Mouse (Mus musculus) ovary, postnatal 10 days (tissue): ENCODE data around the gene Eif3l.

Experiments used
- DNase-seq: peaks from one replicate; pipeline ENCODE4 v3.0.0; 2022; ENCODE audit warnings: low spot score

Eif3l gene

DNA sequence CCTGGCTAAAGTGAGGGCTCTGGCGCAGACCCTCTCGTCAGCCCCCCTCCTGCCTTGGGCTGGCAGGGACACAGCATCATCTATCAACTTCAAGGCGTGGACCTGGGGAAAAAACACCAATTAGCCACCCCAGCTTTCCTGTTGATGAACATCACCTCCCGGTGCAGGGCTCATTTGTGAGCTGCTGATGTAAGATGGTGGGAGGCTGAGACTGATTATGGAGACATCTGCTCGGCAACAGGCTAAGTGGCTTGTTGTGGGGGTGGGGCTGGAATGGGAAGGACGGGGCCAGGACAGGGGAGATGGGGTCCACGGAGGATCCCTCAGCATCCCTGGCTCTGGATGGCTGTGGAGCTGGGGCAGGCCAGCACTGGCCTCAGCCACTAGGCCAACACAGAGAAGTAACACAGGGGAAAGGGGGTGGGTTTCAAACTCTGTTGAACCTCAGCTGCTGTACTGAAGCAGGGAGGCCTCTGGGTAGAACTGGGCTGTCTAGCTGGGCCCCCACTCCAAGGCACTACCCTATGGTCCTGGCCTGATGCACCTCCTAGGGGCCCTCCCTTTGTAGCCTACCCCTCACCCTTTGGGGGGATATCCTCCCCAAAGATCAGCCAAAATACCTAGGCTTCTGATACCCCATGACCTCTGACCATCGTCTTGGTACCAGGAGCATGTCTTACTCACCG is 24.7 kb upstream of the Eif3l start:
- no peak for DNase-seq

DNA sequence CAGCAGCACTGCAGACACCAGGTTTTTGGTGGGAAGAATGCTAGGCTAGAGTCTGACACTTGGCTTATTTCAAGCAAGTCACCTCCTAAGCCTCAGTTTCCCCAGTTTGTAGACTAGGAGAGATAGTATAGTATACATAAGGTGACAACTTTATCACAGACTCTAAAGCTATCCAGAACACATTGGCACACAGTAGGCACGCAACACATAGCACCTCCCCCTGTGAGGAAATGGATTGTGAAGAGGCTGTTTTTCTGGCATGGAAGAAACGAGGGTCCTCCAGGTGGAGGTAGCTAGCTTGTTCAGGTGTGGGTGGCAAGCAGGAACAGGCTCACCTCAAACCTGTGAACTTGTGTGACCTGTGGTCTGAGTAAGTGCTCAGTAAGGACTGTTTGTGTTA is 24.0 kb upstream of the Eif3l start:
- DNase-seq: no peak

DNA sequence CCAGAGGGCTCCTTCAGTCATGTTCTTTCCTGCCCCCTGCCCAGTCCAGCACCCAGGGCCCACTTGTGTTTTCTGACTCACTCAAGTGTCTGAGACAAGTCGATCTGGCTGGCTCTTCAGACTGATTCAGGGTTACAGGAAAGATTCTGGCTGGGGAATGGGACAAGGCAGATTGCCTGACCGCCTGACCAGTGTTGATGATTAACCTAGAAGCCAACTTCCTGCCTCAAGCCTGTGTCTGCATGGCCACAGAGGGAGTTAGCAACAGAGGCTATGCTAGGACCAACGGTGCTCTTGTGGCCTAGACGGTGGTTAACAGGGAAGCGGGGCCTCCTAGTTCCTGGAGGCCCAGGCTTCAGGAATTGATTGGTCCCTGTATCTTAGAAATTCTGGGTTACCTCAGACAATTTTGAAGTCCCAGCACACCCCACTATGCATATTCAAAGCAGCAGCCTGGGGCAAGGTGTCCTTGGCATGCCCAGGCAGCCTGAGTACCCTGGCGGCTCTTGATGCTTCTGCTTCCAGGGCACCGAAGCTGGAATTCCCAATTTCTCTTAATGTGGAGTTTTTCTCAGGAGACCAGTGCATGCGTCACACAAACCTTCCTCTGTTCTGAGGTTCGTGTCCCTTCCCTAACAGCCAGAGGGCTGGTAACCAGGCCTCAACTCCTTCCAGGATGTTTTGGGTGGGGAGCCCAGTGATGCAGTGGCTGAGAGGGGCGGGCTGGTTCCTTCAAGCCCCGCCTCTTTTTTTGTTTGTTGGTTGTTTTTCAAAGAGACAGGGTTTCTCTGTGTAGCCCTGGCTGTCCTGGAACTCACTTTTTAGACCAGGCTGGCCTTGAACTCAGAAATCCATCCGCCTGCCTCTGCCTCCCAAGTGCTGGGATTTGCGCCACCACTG is 23.3 kb upstream of the Eif3l start:
- no peak for DNase-seq

- DNase-seq: no peak
Measured at GRCm38 (mm10) chr15:79052366-79052765, 22.6 kb upstream of the Eif3l start.

DNA sequence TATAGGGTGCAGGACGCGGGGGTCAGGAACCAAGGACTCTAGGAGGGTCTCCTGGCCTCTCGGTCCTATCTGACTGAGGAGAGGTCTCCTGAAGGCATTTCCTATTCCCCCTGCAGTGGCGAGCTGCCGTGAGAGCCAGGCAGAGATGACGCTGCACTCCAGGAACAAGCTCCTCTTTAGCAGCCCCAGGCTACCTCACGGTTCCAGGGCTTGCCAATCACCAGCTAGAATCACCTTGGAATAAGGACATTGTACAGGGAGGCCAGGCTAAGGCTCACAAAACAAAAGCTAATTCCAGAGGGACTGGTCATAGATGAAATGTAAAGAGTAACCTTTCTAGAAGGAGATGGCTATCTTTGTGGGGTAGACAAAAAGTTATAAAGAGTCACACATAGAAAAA is 18.4 kb upstream of the Eif3l start:
- no peak for DNase-seq

GRCm38 (mm10) chr15:79057850-79058249 is 17.1 kb upstream of the Eif3l start:
- no peak for DNase-seq

GRCm38 (mm10) chr15:79060887-79061565 is 14.0 kb upstream of the Eif3l start:
- DNase-seq: no peak

DNA sequence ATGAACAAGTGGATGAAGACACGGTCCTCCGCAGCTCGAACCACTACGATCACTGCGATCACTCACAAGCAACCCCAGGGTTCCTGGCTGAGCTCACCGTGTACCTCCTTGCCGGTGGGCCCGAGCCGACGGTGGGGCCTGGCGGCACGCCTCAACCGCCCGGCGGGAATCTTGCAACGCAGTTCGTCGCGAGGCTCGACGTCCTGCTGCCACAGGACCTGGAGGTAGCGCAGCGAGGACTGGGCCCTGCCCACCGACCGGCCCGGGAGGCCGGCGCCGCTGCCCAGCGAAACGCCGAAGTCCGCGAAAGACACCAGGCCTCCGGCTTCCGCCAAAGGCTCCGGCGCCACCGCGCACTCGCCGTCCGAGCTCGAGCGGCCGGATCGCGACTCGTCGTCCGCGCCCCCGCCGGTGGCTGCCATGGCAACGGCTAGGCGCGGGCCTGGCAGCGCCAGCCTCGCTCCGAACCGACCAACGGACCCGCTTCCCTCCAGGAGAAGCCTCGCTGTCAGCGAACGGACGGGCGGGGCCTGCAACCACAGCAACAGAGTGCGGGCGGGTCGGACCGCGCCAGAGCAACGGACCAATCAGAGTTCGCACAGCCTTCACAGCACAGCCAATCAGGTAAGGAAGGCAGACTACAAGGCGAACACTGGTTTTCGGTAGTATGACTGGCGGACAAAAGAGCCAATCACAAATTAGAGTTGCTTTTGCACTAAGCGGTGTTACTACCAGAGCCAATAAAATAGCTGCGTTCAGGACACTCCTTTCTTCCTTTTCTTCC is 12.4 kb upstream of the Eif3l start, which contains the start of gene Ankrd54:
Gene Ankrd54 (minus strand): TSS at position 518 of the 784 bp plus-strand sequence.
- DNase-seq: peak; percentile 86

DNA sequence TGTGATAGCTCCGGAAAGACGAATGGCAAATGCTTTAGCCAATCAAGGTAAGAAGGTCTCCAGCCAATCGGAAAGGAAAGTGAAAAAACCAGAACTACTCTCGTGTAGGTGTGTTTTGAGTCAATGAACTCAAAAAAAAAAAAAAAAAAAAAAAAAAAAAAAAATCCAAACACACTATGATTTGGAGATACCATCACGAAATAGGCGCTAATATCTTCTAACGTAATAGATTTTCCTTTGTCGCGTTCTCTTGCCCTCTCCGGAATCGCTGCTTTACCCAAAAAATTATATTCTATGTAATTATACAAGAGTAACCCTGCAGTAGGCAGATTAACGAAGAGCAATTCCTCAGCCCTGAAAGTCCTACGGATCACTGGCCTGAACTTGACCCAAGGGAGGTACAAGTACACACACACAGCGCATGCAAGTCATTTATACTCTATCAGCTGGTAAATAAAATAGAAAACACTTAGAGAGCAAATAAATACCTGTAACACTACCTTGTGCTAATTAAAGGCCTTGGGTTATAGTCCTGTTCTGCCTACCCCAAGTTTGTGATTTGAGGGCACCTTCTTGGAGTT is 11.7 kb upstream of the Eif3l start:
- DNase-seq: no peak

GRCm38 (mm10) chr15:79065086-79065770 is 9.8 kb upstream of the Eif3l start:
- no peak for DNase-seq

DNA sequence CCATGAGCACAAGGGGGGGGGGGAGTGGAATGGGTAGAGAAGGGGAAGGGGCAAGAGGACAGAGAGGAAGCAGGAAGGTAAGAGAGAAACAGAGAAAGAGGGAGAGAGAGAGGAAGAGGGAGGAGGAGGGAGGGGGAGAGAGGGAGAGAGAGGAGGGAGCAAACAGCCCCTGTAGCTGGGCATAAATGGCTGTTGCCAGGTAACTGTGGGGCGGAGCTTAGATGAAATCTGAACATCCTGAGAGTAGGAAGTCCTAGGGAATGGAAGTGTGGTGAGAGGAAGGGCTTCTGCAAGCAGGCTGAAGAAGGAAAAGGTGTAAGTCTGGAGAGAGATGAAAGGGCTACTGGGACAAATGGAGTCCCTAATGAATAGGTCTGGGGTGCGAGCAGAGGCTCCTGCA is 8.7 kb upstream of the Eif3l start:
- DNase-seq: no peak

DNA sequence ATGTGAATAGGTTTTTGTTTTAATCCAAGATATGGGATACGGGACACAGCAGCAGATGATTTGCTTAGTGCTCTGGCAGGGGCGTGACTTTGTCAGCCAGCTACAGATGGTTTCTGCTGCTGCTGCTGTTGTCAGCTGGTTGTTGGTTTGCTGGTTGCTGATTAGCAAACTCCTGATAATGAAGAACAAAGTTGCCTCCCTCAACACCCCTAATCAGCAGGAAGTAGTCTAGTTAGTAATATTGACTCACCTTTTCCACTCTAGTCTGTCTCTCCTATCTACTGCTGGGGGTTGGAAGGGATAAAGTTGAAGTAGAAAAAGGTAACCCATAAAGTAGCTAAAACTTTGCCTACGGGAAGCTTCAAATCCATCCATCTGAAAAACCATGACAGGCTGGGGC is 7.3 kb upstream of the Eif3l start:
- no peak for DNase-seq

DNA sequence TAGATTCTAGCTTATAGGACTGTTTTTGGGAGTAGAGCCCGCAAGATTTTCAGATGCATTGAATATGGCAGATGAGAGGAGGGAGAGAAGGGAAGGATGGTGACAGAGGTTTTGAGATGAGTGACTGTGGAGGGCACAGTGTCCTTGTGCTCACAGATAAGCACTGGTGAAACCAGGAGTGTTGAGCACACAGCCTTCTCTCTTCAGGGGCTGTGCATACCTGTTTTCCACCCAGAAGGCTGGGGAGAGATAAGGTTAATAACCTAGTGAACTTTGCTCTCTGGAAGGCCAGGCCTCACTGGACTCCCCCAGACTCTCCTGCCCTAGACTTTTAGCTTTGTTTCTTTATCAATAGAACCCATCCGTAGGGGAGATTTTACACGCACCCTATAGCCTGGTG is 6.6 kb upstream of the Eif3l start:
- DNase-seq: no peak

DNA sequence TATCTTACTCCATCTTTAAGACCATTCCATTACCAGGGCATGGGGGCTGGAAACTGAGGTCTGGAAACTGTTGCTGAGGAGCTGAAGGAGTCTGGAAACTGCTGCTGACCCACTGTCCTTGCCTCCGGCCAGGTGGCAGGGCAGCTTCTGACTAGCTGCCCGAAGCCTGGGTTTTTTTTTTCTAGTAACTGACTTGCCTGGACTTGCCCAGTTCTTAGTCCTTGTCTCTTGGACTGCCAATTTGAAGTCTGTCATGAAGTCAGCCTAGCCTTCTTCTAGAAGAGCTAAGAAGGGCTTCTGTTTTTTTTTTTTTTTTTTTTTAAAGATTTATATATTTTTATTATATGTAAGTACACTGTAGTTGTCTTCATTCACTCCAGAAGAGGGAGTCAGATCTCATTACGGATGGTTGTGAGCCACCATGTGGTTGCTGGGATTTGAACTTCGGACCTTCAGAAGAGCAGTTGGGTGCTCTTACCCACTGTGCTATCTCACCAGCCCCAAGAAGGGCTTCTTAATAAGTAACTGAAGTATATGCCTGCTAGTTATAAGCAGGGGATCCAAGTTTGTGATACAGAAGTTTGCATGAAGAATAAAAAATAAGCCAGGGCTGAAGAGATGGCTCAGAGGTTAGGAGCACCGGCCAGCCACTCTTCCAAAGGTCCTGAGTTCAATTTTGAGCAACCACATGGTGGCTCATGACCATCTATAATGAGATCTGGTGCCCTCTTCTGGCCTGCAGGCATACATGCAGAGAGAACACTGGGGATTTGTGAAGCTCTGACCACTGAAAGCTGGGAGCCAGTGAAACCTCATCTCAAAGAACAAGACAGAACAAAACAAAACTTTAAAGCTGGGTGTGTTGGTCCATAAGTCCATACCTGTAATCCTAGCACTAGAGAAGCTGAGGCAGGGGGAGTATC is 3.6 kb upstream of the Eif3l start:
- no peak for DNase-seq

DNA sequence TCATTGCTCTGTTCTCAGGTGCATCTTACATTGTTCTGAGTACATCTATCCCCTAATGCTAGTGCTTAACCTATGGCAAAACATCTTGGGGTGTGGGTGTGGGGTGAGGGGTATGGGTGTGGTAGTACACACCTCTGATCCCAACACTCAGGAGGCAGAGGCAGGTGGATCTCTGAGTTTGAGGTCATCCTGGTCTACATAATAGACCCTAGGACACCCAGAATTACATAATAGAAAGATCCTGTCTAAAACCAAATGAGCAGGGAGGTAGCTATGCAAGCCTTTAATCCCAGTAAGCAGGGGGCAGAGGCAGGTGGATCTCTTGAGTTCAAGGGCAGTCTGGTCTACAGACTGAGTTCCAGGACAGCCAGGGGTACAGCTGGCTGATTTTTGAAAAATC is 1.2 kb upstream of the Eif3l start:
- no peak for DNase-seq

GRCm38 (mm10) chr15:79074446-79074845 is 533 bp upstream of the Eif3l start:
- DNase-seq: no peak

GRCm38 (mm10) chr15:79075658-79076365 is 833 bp downstream of the Eif3l start:
- DNase-seq: no peak

DNA sequence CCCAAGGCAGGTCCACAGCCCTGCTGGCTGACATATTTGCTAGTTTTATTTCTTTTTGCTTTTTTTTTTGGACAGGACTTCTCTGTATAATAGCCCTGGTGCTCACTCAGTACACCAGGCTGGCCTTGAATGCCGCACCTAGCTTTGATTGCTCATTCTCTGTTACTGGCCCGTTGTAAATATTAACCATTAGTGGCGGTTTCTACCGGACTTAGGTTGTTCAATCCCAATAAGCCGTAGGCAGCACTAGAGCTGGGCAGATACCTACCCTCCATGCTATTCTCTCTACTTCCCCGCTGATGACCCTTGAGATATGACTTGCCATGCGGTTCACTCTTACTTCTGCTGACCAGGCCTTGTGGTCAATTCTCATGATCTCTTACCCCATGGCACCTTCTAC is 4.6 kb downstream of the Eif3l start:
- DNase-seq: no peak

- no peak for DNase-seq
Measured at GRCm38 (mm10) chr15:79092284-79092683, 17.3 kb downstream of the Eif3l start.
